Mouse (Mus musculus) lung, embryonic 16.5 days (tissue): ENCODE data around the gene Tmprss3. TPM values are rescaled to one million over a fixed set of nuclear protein-coding genes. Genes with fewer than 3 reads are reported as not detected.

ENCODE experiments used
- ATAC-seq: fragments of 200-750 bp; cut with Nextera tagmentation; 2 replicates; pipeline ENCODE4 v1.8.0; 2017; ENCODE audit warnings: low read depth, mild to moderate bottlenecking, moderate library complexity
- H3K27ac ChIP-seq: fragments of 300-500 bp; sonication (generic); 2 replicates; pipeline ENCODE4 v1.5.1; 2014; ENCODE audit warnings: mild to moderate bottlenecking, control low read depth, low read length
- H3K27me3 ChIP-seq: fragments of 300-500 bp; sonication (generic); 2 replicates; pipeline ENCODE4 v1.6.1; 2014; ENCODE audit warnings: low read depth, low read length, mixed read lengths; ENCODE audit not compliant: control insufficient read depth, insufficient read depth
- H3K36me3 ChIP-seq: fragments of 300-500 bp; sonication (generic); 2 replicates; pipeline ENCODE4 v1.6.1; 2014; ENCODE audit warnings: low read length; ENCODE audit not compliant: control insufficient read depth, insufficient read depth
- H3K4me1 ChIP-seq: fragments of 300-500 bp; sonication (generic); replicated peaks from 2 replicates; pipeline ENCODE4 v1.6.1; 2014; ENCODE audit warnings: low read length, mixed read lengths; ENCODE audit not compliant: control insufficient read depth, insufficient read depth
- H3K4me2 ChIP-seq: fragments of 300-500 bp; sonication (generic); 2 replicates; pipeline ENCODE4 v1.6.1; 2014; ENCODE audit warnings: low read depth, low read length, control low read depth
- H3K4me3 ChIP-seq: fragments of 300-500 bp; sonication (generic); 2 replicates; pipeline ENCODE4 v1.5.1; 2014; ENCODE audit warnings: mild to moderate bottlenecking, low read length, control low read depth
- H3K9ac ChIP-seq: fragments of 300-500 bp; sonication (generic); 2 replicates; pipeline ENCODE4 v1.6.1; 2014; ENCODE audit warnings: low read length, control low read depth
- H3K9me3 ChIP-seq: fragments of 300-500 bp; sonication (generic); 2 replicates; pipeline ENCODE4 v1.6.1; 2016; ENCODE audit warnings: low read length; ENCODE audit not compliant: control insufficient read depth
- WGBS: fragments of 180-500 bp; shearing (Covaris S2); extraction: QIAGEN DNeasy Blood & Tissue Kit; methylation state at CpG from one replicate; pipeline ENCODE4 v1.1.7; 2014; 5-methylcytosine and 5-hydroxymethylcytosine counted together
- polyA plus RNA-seq: library from polyadenylated mRNA; unstranded; fragments of >200 nt; fragmentation: Nextera tagmentation; extraction: Ambion mirVana; gene quantifications from 2 replicates; pipeline ENCODE4 v1.2.1, GENCODE M21; 2015

Tmprss3 gene
- not detected in 2 replicates for polyA plus RNA-seq

DNA sequence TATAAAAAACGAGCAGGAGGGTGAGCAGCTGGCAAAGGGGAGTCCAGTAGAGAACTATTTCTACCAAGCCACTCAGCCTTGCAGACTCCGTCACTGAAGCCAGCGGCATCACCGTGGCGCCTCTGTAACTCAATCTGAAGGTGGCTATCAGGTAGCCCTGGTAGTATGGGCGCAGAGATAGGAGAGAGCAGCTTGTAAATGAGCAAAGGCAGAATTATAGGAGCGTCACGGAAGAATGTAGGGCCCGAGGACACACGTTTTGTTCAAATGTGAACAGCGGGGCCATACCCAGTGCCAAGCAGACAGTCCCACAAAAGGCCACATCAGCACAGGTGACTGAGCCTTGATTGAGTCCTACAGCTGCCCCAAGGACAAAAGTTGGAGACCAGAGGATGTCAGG lies at the start of gene Tmprss3:
Tmprss3 (minus strand) TSS at position 101 of the 400 bp plus-strand sequence.
- 83% methylated on average over 11 of the region's 11 CpGs for WGBS
- Histone ChIP-seq H3K27ac (no peak within 1 kb of the TSS), H3K27me3 (no peaks in the 10 kb centered on the region), H3K4me1 (no peaks in the 10 kb centered on the region), H3K4me2 (no peak within 1 kb of the TSS), H3K36me3 (no peaks in the 10 kb centered on the region), H3K9me3 (no peaks in the 10 kb centered on the region), H3K4me3 (no peak within 1 kb of the TSS), H3K9ac (no peak within 1 kb of the TSS)
- ATAC-seq: no peak

- Histone ChIP-seq H3K9ac (no peak overlapping the region), H3K27ac (no peak overlapping the region), H3K4me2 (no peak overlapping the region), H3K4me3 (no peak overlapping the region), H3K36me3 (no peaks in the 10 kb centered on the region), H3K9me3 (no peaks in the 10 kb centered on the region), H3K27me3 (no peaks in the 10 kb centered on the region), H3K4me1 (no peaks in the 10 kb centered on the region)
- WGBS: 19% methylated on average over 5 of the region's 5 CpGs
- no peak for ATAC-seq
Observed at GRCm38 (mm10) chr17:31247144-31247543, 48.4 kb upstream of the Tmprss3 start.

DNA sequence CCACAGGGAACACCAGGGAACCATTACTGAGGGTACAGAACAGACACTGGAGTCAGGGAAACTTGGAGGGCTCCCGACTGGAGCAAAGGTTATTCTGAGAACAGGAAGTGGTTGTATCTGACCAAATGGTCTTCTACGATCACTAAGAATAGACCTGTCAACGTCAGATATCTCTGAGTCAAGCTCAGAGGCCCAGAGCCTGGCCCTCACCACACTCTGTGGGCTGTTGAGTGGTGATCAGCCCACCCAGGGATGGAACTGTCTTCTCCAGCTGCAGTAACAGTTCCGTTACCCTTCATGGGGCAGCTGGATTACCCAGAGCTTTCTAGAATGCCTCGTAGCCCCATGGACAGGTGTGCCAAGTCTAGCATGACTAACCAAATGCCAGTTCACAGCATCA lies 46.5 kb upstream of the Tmprss3 start:
- 66% methylated on average over 5 of the region's 5 CpGs for WGBS
- no peaks in the 10 kb centered on the region for H3K36me3 ChIP-seq

DNA sequence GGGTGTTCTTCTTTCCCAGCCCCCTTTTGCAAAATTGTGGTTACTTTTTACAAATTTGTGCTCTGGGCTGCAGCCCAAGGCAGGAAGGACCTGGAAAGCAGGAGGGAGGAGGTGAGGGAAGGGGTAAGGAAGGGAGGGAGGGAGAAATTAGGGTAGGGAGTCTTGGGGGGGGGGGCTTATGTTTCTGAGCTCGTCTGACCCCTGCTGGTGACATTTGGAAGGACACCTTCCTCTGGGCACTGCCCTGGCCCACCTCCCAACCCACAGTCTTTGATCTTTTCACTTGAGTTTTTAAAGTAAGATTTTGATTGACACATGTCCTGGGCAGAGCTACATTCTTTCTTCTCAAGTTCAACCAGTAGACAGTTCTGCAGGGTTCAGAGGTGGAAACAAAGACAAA lies 44.0 kb upstream of the Tmprss3 start:
- H3K9me3 ChIP-seq: no peaks in the 10 kb centered on the region
- no peak overlapping the region for H3K9ac ChIP-seq
- H3K4me1 ChIP-seq: no peaks in the 10 kb centered on the region
- WGBS: 0% methylated on average over 1 of the region's 1 CpGs
- H3K36me3 ChIP-seq: no peaks in the 10 kb centered on the region
- H3K4me2 ChIP-seq: no peak overlapping the region
- no peak overlapping the region for H3K27ac ChIP-seq
- no peak overlapping the region for H3K4me3 ChIP-seq
- no peaks in the 10 kb centered on the region for H3K27me3 ChIP-seq
- no peak for ATAC-seq

More for the DNA sequence above, 46.5 kb upstream of the Tmprss3 start:
- no peak overlapping the region for H3K9ac ChIP-seq
- no peak overlapping the region for H3K27ac ChIP-seq
- H3K4me1 ChIP-seq: no peaks in the 10 kb centered on the region
- no peaks in the 10 kb centered on the region for H3K27me3 ChIP-seq
- H3K4me2 ChIP-seq: no peak overlapping the region
- no peak for ATAC-seq
- no peaks in the 10 kb centered on the region for H3K9me3 ChIP-seq
- H3K4me3 ChIP-seq: no peak overlapping the region

DNA sequence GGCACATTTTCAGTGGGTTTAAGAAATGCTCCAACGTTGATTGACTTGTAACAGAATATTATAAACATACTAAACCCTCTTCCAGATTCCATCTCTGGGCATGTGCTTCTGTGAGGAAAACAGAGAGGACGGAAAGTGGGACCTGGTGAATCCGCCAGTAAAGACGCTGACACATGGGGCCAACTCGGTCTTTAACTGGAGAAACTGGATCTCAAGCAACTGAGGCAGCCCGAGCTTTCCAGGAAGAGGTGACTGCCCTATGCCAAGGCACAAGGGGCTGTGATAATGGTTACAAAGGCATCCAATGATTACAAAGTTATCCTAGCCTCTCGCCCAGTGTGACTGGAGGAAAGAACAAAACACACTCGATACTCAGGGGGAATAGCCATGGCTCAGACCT lies 42.4 kb upstream of the Tmprss3 start:
- no peaks in the 10 kb centered on the region for H3K9me3 ChIP-seq
- H3K27me3 ChIP-seq: no peaks in the 10 kb centered on the region
- no peak overlapping the region for H3K9ac ChIP-seq
- no peak overlapping the region for H3K4me3 ChIP-seq
- whole genome bisulfite sequencing: 74% methylated on average over 8 of the region's 8 CpGs
- no peaks in the 10 kb centered on the region for H3K36me3 ChIP-seq
- no peak overlapping the region for H3K4me2 ChIP-seq
- H3K4me1 ChIP-seq: no peaks in the 10 kb centered on the region
- H3K27ac ChIP-seq: no peak overlapping the region
- no peak for ATAC-seq

DNA sequence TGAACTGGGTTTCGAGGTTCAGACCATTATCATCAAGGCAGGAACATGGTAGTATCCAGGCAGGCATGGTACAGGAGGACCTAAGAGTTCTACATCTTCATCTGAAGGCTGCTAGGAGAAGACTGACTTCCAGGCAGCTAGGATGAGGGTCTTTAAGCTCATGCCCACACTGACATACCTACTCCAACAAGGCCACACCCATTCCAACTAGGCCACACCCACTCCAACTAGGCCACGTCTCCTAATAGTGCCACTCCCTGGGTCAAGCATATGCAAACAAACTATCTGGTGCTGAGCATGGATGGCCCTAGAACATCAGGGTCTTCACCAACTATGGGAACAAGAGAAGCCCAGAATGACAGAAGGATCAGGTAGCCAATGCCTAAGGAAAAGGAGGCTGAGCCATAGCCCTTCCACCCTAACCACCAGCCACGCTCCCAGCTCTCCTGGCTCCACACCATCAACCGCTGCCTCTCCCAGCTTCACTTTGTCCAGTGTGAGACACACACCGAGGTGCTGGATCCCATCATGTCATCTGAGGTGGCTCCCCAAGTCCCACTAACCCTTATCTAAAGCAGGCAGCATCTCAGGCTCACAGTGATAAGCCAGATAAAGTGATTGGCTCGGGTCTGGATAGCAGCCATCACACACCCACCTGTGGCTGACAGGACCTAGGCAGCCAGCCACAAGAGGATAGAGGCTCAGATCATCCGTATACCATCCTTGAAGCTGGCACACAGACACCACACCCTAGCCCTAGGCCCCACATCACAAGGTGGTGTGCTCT lies 39.6 kb upstream of the Tmprss3 start:
- Histone ChIP-seq H3K4me1 (no peaks in the 10 kb centered on the region), H3K27me3 (no peaks in the 10 kb centered on the region), H3K4me2 (no peak overlapping the region), H3K9me3 (no peaks in the 10 kb centered on the region), H3K4me3 (no peak overlapping the region), H3K27ac (no peak overlapping the region), H3K36me3 (no peaks in the 10 kb centered on the region), H3K9ac (no peak overlapping the region)
- ATAC-seq: no peak
- WGBS: 72% methylated on average over 7 of the region's 7 CpGs

GRCm38 (mm10) chr17:31235915-31236314 lies 37.1 kb upstream of the Tmprss3 start:
- no peak for ATAC-seq
- no peak overlapping the region for H3K9ac ChIP-seq
- H3K27me3 ChIP-seq: no peaks in the 10 kb centered on the region
- H3K4me1 ChIP-seq: no peaks in the 10 kb centered on the region
- H3K36me3 ChIP-seq: no peaks in the 10 kb centered on the region
- H3K4me2 ChIP-seq: no peak overlapping the region
- no peak overlapping the region for H3K27ac ChIP-seq
- 93% methylated on average over 1 of the region's 1 CpGs for WGBS
- no peak overlapping the region for H3K4me3 ChIP-seq
- no peaks in the 10 kb centered on the region for H3K9me3 ChIP-seq

DNA sequence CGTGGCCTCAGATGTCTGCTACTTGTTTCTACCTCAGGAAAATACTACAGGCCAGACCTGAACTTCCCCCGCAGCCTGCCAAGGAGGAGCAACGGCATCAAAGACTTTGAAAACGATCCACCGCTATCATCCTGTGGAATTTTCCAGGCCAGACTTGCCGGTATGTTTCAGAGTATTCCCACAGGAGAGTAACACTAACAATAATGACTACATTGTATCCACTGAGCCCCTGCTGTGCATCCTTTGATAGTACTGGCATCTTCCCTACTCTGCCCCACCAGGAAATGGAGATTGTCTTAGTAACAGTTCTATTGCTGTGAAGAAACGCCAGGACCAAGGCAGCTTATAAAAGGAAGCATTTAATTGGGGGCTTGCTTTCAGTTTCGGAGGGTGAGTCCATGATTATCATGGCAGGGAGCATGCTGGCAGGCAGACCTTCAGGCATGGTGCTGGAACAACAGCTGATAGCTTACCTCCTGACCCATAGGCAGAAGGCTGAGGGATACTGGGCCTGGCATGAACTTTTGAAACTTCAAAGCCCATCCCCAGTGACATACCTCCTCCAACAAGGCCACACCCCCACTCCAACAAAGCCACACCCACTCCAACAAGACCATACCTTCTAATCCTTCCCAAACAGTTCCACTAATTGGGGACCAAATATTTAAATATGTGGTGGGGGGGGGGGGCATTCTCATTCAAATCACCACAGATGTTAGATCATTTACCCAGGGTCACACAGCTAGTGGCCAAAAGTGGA lies 33.7 kb upstream of the Tmprss3 start:
- Histone ChIP-seq H3K4me3 (no peak overlapping the region), H3K27ac (no peak overlapping the region), H3K4me2 (no peak overlapping the region), H3K9me3 (no peaks in the 10 kb centered on the region), H3K4me1 (no peaks in the 10 kb centered on the region), H3K9ac (no peak overlapping the region), H3K27me3 (no peaks in the 10 kb centered on the region), H3K36me3 (no peaks in the 10 kb centered on the region)
- ATAC-seq: no peak
- 45% methylated on average over 8 of the region's 8 CpGs for WGBS

DNA sequence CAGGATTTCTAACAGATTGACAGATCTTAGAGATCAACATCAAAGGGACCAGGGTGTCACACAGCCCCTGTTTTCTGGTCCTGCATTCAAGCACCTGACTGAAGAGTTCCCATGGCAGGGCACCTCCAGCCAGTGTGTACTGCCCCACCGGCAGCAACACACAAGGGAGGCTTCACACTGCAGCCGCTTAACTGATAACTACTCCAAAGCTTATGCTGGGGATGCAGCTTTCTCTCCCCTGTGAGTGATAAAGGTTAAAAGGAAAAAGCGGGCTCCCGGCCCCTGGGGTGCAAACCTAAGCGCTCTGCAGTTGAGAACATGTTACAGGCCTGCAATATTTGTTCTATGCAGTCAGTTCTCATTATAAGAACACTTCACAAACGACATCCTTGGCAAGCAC lies 33.0 kb upstream of the Tmprss3 start:
- H3K4me2 ChIP-seq: no peak overlapping the region
- no peak for ATAC-seq
- H3K4me3 ChIP-seq: no peak overlapping the region
- no peaks in the 10 kb centered on the region for H3K27me3 ChIP-seq
- no peaks in the 10 kb centered on the region for H3K36me3 ChIP-seq
- H3K9me3 ChIP-seq: no peaks in the 10 kb centered on the region
- no peak overlapping the region for H3K9ac ChIP-seq
- no peak overlapping the region for H3K27ac ChIP-seq
- 33% methylated on average over 6 of the region's 6 CpGs for WGBS
- no peaks in the 10 kb centered on the region for H3K4me1 ChIP-seq
